Mouse (Mus musculus) lung, embryonic 16.5 days (tissue): ENCODE data around the gene Mccc2. TPM values are rescaled to one million over a fixed set of nuclear protein-coding genes. Genes with fewer than 3 reads are reported as not detected.

Experiments used
- ATAC-seq: fragments of 200-750 bp; cut with Nextera tagmentation; 2 replicates; pipeline ENCODE4 v1.8.0; 2017; ENCODE audit warnings: low read depth, mild to moderate bottlenecking, moderate library complexity
- H3K27ac ChIP-seq: fragments of 300-500 bp; sonication (generic); 2 replicates; pipeline ENCODE4 v1.5.1; 2014; ENCODE audit warnings: mild to moderate bottlenecking, control low read depth, low read length
- H3K27me3 ChIP-seq: fragments of 300-500 bp; sonication (generic); 2 replicates; pipeline ENCODE4 v1.6.1; 2014; ENCODE audit warnings: low read depth, low read length, mixed read lengths; ENCODE audit not compliant: control insufficient read depth, insufficient read depth
- H3K36me3 ChIP-seq: fragments of 300-500 bp; sonication (generic); 2 replicates; pipeline ENCODE4 v1.6.1; 2014; ENCODE audit warnings: low read length; ENCODE audit not compliant: control insufficient read depth, insufficient read depth
- H3K4me1 ChIP-seq: fragments of 300-500 bp; sonication (generic); replicated peaks from 2 replicates; pipeline ENCODE4 v1.6.1; 2014; ENCODE audit warnings: low read length, mixed read lengths; ENCODE audit not compliant: control insufficient read depth, insufficient read depth
- H3K4me2 ChIP-seq: fragments of 300-500 bp; sonication (generic); 2 replicates; pipeline ENCODE4 v1.6.1; 2014; ENCODE audit warnings: low read depth, low read length, control low read depth
- H3K4me3 ChIP-seq: fragments of 300-500 bp; sonication (generic); 2 replicates; pipeline ENCODE4 v1.5.1; 2014; ENCODE audit warnings: mild to moderate bottlenecking, low read length, control low read depth
- H3K9ac ChIP-seq: fragments of 300-500 bp; sonication (generic); 2 replicates; pipeline ENCODE4 v1.6.1; 2014; ENCODE audit warnings: low read length, control low read depth
- H3K9me3 ChIP-seq: fragments of 300-500 bp; sonication (generic); 2 replicates; pipeline ENCODE4 v1.6.1; 2016; ENCODE audit warnings: low read length; ENCODE audit not compliant: control insufficient read depth
- WGBS: fragments of 180-500 bp; shearing (Covaris S2); extraction: QIAGEN DNeasy Blood & Tissue Kit; methylation state at CpG from one replicate; pipeline ENCODE4 v1.1.7; 2014; 5-methylcytosine and 5-hydroxymethylcytosine counted together
- polyA plus RNA-seq: library from polyadenylated mRNA; unstranded; fragments of >200 nt; fragmentation: Nextera tagmentation; extraction: Ambion mirVana; gene quantifications from 2 replicates; pipeline ENCODE4 v1.2.1, GENCODE M21; 2015

The Mccc2 gene
- polyA plus RNA-seq, 1 experiment from 2014 or later = 44.3 TPM

GRCm38 (mm10) chr13:99926249-99926648 is 89.2 kb downstream of the Mccc2 start:
- no peak for ATAC-seq
- Histone ChIP-seq H3K27me3 (no peaks in the 10 kb centered on the region), H3K4me1 (no peaks in the 10 kb centered on the region), H3K9ac (no peak overlapping the region), H3K36me3 (no peaks in the 10 kb centered on the region), H3K4me3 (no peak overlapping the region), H3K27ac (no peak overlapping the region), H3K9me3 (no peaks in the 10 kb centered on the region), H3K4me2 (no peak overlapping the region)
- WGBS = 53% methylated on average over 5 of the region's 5 CpGs

DNA sequence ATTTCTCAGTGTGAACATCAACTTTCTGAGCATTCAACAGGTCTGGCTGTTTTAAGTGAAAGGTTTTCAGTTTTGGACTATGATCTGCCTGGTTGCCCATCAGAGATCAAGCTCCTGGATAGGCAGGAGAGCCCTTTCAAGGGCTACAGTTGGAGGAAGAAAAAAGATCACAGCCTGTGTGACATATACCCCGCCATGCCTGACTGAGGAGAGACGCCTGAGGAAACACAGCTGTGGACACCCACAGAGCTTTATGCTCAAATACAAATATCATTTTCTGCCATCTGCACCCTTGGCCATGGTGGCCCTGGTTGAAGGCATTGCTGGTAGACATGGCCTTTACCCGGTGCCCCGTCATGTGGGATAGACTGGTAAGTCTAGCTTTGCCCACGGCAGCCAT is 99.8 kb downstream of the Mccc2 start:
- Histone ChIP-seq H3K4me2 (no peak overlapping the region), H3K9me3 (no peaks in the 10 kb centered on the region), H3K4me1 (no peaks in the 10 kb centered on the region), H3K9ac (no peak overlapping the region), H3K4me3 (no peak overlapping the region), H3K36me3 (no peaks in the 10 kb centered on the region), H3K27ac (no peak overlapping the region), H3K27me3 (no peaks in the 10 kb centered on the region)
- no peak for ATAC-seq
- 76% methylated on average over 5 of the region's 5 CpGs for WGBS

GRCm38 (mm10) chr13:99900965-99901364 is 114.5 kb downstream of the Mccc2 start, which contains the start of gene Cartpt:
Gene Cartpt, minus strand, starts transcription at chr13:99901091.
- 53% methylated on average over 9 of the region's 9 CpGs for WGBS

DNA sequence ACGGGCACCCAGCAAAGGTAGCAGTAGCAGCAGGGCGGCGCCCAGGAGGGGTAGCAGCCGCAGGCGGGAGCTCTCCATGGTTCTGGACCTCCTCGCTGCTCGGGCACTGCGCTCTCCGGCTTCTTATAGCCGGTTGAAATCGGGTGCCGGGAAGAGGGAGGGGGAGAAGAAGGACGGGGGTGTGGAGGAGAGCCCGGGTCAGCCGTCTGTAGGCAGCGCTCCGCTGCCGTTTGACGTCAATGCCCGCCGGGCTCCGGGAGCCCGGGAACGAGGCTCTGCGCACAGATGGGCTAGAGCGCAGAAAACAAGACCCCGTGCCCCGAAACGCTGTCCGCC is 114.9 kb downstream of the Mccc2 start:
- Histone ChIP-seq H3K27me3 (peaks cover 22% of the 10 kb centered on the region), H3K4me1 (0 out of 2 replicates have a peak, but pooled peaks cover 2% of the 10 kb centered on the region), H3K9ac (no peak overlapping the region), H3K27ac (no peak overlapping the region), H3K4me2 (peak overlapping the region; percentile 25; the same call in 1 of the 2 replicates), H3K9me3 (no peaks in the 10 kb centered on the region), H3K36me3 (no peaks in the 10 kb centered on the region), H3K4me3 (no peak overlapping the region; the same call in 1 of the 2 replicates)
- WGBS = 2% methylated on average over 30 of the region's 30 CpGs
- peak; percentile 83 for ATAC-seq

More at GRCm38 (mm10) chr13:99900965-99901364, 114.5 kb downstream of the Mccc2 start, which contains the start of gene Cartpt:
- Histone ChIP-seq H3K4me2 (peak within 1 kb of the TSS; percentile 25; the same call in 1 of the 2 replicates), H3K9ac (no peak within 1 kb of the TSS), H3K9me3 (no peaks in the 10 kb centered on the region), H3K36me3 (no peaks in the 10 kb centered on the region), H3K4me1 (0 out of 2 replicates have a peak, but pooled peaks cover 2% of the 10 kb centered on the region), H3K27ac (no peak within 1 kb of the TSS), H3K4me3 (no peak within 1 kb of the TSS; the same call in 1 of the 2 replicates), H3K27me3 (peaks cover 22% of the 10 kb centered on the region)
- no peak for ATAC-seq

DNA sequence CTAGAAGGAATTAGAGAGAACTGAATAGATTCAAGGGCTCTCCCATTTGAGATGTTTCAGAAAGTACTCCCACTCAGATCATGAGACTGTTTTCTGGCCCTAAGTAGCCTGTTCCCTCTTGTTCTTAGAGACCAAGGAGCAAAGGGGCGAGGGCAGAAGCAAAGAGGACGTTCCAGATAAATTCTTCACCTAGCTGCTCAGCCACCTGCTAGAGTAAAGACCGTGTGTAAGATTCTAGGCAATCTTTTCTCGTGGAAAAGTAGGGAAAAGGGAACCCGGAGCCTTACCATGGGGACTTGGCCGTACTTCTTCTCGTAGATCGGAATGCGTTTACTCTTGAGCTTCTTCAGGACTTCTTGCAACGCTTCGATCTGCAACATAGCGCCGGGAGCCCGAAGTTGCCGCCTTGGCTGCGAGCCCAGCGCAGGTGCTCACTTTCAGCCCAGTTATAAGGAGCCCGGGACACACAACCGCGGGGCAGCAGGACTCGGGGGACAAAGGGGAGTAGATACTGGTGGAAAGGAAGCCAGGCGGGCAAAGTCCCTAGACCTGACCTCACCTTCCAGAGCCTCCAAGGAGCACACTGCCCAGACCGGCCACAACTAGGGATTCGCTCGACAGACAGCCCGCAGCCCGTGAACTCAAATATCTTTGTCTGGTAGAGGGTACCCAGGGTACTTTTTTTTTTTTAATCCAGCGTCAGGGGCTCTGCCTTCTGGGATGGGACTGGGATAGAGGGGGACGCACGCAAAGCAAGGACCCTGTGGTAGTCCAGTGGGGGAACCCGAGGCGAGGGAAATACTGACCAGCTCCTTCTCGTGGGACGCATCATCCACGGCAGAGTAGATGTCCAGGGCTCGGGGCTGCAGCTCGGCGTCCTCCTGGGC is 115.5 kb downstream of the Mccc2 start:
- H3K27ac ChIP-seq = no peak overlapping the region
- no peak overlapping the region for H3K4me3 ChIP-seq
- H3K4me1 ChIP-seq = 0 out of 2 replicates have a peak, but pooled peaks cover 2% of the 10 kb centered on the region
- H3K4me2 ChIP-seq = peak overlapping the region; percentile 25; the same call in 1 of the 2 replicates
- no peak overlapping the region for H3K9ac ChIP-seq
- H3K27me3 ChIP-seq = peaks cover 22% of the 10 kb centered on the region
- H3K9me3 ChIP-seq = no peaks in the 10 kb centered on the region
- WGBS = 7% methylated on average over 38 of the region's 38 CpGs
- ATAC-seq = no peak
- no peaks in the 10 kb centered on the region for H3K36me3 ChIP-seq

DNA sequence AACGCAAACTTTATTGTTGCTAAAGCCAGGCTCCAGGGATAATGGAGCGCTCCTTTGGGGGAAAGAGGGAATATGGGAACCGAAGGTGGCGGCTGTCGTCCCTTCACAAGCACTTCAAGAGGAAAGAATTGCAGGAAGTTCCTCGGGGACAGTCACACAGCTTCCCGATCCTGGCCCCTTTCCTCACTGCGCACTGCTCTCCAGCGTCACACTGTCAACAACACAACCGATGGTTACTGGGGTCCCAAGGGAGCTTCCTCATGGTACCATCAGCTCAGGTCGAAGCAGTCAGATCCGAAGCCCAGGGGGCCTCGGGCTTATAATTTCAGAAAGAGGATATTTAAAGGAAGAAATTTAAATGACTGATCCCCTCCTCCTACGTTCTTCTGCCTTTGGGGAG is 116.6 kb downstream of the Mccc2 start:
- Histone ChIP-seq H3K4me2 (no peak overlapping the region), H3K4me3 (no peak overlapping the region), H3K9me3 (no peaks in the 10 kb centered on the region), H3K27ac (no peak overlapping the region), H3K27me3 (peaks cover 22% of the 10 kb centered on the region), H3K36me3 (no peaks in the 10 kb centered on the region), H3K9ac (no peak overlapping the region), H3K4me1 (0 out of 2 replicates have a peak, but pooled peaks cover 2% of the 10 kb centered on the region)
- no peak for ATAC-seq
- WGBS = 27% methylated on average over 14 of the region's 14 CpGs

Other genes with a start within 250 kb of the Mccc2 start
- 1.1 and 1.4 TPM in 2 replicates for gene Cartpt, start 114.5 kb downstream of the Mccc2 start, polyA plus RNA-seq
- gene Bdp1, start 88.4 kb upstream of the Mccc2 start, polyA plus RNA-seq = 22.5 and 23.7 TPM in 2 replicates
- gene Serf1, start 92.4 kb upstream of the Mccc2 start, polyA plus RNA-seq = 108 and 131 TPM in 2 replicates
- gene Smn1, start 109.2 kb upstream of the Mccc2 start, polyA plus RNA-seq = 37.7 and 43.5 TPM in 2 replicates
- 0.52 and 0.54 TPM in 2 replicates for gene Naip2, start 186.5 kb upstream of the Mccc2 start, polyA plus RNA-seq
- gene Naip5, start 230.7 kb upstream of the Mccc2 start, polyA plus RNA-seq = 0.31 and 0.43 TPM in 2 replicates